Mouse (Mus musculus): ENCODE data around the gene Nktr.

The Nktr gene

DNA sequence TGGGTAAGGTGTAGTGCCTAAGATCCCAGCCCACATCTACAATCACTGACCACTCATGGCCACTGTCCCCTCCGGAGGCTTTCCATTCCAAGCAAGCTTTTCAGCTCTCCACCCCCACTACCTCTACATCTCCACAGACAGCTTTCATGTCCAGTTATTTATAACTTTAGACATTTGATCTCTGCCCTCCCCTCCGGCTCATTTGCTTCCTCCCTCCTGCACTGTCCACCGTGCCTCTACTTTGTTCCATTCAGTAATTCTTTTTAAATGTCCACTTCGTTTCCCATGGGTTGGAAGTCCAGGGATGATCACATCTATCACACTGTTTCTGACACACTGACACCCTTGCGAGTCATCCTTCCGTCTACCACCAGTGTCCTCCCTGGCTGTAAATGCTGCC is 11.2 kb upstream of the Nktr start:
- DNase-seq (ENCODE audit: low read depth, low spot score): no peak

DNA sequence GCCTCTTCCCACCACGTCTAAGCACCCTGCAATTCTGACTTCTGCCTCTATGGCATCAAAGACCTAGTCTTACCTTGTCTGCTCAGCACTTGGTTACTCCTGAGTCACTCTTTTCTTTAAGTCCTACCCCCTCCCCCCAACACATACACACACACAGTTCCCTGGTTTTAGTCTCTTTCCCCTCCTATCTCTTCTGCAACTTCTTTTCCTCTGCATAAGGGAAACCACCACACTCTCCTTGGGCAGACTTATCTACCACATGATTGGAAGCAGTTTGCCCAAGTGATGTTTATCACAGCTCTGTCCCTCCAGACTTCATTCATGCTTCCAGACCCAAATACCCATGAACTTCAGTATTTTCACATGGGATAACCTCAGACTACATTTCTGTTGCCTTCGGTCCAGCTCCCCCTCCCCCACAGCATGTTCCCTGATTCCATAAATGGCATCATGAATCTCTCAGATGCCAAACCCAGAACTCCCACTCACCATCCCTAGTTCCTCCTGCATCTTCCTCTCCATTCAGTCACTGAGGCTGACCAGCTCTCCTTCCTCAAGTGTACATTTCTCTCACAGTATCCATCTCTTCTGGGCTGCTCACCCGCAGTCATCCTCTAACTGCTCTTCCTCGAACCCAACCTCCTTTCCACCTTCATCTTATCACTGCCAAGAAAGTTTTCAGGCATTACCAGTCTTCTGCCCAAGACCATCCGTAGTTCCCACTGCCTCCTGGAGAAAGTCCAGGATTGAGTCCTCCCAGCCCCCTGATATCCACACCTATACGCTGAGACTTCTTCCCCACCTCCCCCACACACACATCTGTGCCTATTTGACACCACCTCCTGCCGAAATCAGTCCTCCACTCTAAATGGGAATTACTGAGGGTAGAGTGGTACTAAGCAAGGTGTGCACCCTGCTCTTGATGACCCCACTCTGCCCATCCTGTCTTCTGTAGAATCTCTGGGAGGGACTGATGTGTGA is 10.2 kb upstream of the Nktr start:
- DNase-seq (ENCODE audit: low read depth, low spot score): no peak

- DNase-seq (ENCODE audit: low read depth, low spot score): peak; percentile 96
Measured at GRCm38 (mm10) chr9:121709898-121710583, 8.9 kb upstream of the Nktr start, which contains the start of gene Ss18l2. Gene Ss18l2 (plus strand): TSS chr9:121710329.

- no peak for DNase-seq (ENCODE audit: low read depth, low spot score)
Measured at GRCm38 (mm10) chr9:121710584-121710975, 8.4 kb upstream of the Nktr start.

DNA sequence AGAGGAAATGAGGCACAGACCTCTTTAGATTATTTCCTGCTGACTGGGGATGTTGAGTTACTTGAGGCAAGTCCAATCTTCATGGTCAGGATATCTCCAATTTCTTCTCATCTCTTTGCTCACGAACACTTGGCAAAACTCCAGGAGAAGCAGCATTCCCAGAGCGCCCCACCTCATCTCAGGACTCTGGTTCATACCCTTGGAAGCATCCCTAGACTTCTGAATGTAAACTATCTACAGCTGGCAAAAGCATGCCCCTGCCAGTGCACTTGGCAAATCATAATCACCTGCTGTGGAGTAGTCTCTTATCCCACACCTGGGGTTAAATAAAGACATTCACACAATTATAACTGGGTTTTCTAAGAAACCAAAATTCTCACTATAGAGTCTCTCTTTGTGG is 1.9 kb upstream of the Nktr start:
- no peak for DNase-seq (ENCODE audit: low read depth, low spot score)

DNA sequence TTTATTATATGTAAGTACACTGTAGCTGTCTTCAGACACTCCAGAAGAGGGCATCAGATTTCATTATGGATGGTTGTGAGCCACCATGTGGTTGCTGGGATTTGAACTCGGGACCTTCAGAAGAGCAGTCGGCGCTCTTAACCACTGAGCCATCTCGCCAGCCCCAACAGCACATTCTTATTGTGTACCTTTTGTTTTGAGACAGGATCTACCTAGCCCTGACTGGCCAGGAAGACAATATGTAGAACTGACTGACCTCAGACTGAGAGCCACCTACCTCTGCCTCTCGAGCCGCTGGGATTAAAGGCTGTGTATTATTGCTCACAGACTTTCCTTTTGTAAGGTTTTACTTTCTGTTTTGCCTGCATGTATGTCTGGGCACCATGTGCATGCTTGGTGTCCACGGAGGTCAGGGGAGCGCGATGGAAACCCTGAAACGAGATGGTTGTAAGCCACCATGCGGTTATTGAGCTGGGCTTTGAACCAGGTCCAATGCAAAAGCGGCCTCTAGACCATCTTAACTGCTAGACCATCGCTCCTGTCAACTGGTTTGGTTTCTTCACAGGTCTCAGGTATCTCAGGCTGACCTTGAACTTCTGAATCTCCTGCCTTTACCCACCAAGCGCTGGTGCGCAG is 781 bp upstream of the Nktr start:
- no peak for DNase-seq (ENCODE audit: low read depth, low spot score)

- no peak for DNase-seq (ENCODE audit: low read depth, low spot score)
Measured at GRCm38 (mm10) chr9:121719347-121720331, 670 bp downstream of the Nktr start.

DNA sequence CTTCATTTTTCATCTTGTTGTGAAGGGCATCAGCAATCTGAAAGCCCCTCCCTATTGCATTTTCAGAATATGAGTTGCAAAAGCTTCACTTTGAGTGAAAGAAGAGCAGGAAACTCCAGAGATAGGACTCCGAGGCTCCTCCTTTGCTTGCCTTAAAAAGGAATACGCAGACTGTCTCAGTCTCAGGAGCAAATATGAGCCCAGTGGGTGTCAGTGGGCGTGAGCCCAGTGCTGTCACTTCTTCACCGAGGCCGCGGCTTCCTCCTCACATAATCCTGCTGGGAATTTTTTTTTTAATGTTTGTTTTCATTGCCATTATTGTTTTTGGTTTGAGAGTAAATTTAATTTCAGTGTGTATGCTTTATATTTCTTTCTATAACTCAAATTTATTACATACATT is 21.5 kb downstream of the Nktr start:
- DNase-seq (ENCODE audit: low read depth, low spot score): no peak

- no peak for DNase-seq (ENCODE audit: low read depth, low spot score)
Measured at GRCm38 (mm10) chr9:121741168-121741567, 22.2 kb downstream of the Nktr start.

DNA sequence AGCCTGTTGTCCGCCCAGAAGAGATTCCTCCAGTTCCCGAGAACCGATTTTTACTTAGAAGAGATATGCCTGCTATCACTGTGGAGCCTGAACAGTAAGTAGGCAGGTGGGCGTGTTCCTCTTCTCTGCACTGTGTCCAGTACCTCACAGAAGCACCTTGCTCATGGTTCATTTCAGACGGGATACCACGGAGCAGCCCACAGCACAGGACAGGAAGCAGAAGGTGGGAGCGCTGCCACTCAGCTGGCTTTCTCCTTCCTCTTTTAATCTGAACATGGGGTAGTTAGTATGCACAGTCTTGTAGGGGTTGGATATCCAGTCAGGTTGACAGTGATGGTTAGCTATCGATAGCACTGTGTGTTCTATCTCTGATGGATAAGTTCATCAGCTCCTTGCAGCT is 25.1 kb downstream of the Nktr start:
- DNase-seq (ENCODE audit: low read depth, low spot score): no peak

DNA sequence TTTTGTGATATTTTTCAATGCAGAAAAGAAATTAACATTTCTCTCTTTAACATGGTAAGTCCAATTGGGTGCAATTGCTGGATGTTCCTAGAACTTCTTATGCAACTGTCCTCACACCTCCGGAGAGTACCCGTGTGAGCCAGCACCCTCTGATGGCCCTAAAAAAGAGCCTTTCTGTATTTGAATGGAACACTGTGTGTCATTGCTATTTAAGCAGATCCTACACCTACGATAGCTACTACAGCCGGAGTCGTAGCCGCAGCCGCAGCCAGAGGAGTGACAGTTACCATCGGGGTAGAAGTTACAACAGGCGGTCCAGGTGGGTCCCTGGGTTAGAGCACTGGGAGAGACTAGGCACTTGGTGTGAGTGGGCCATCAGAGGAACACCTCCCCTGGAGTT is 33.8 kb downstream of the Nktr start:
- no peak for DNase-seq (ENCODE audit: low read depth, low spot score)

- no peak for DNase-seq (ENCODE audit: low read depth, low spot score)
Measured at GRCm38 (mm10) chr9:121754624-121755023, 35.7 kb downstream of the Nktr start.

DNA sequence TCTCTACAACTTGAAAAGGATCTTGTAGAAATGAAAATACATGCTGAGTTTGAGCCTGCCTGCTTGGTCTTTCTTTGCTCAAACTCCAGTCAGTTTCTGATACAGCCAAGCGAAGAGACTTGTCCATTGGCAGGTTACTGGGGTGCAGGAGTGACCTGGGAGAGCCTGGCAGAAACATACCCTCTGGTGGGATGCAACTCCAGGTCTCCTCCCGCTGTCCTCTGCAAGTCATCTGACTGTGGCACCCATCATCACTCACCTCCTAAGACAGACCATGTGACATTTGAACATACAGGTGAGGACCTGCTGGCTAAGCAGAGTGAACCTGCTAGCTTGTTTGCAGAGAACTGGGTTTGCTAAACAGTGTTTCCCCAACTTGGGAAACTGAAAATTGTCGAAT is 37.8 kb downstream of the Nktr start:
- no peak for DNase-seq (ENCODE audit: low read depth, low spot score)

GRCm38 (mm10) chr9:121757432-121757831 is 38.5 kb downstream of the Nktr start:
- DNase-seq (ENCODE audit: low read depth, low spot score): no peak

- DNase-seq (ENCODE audit: low read depth, low spot score): no peak
Measured at GRCm38 (mm10) chr9:121757835-121758814, 39.2 kb downstream of the Nktr start.

GRCm38 (mm10) chr9:121759091-121760081 is 40.4 kb downstream of the Nktr start, which contains the start of gene Zfp651:
Gene Zfp651 (plus strand): TSS chr9:121759330.
- DNase-seq (ENCODE audit: low read depth, low spot score): no peak

DNA sequence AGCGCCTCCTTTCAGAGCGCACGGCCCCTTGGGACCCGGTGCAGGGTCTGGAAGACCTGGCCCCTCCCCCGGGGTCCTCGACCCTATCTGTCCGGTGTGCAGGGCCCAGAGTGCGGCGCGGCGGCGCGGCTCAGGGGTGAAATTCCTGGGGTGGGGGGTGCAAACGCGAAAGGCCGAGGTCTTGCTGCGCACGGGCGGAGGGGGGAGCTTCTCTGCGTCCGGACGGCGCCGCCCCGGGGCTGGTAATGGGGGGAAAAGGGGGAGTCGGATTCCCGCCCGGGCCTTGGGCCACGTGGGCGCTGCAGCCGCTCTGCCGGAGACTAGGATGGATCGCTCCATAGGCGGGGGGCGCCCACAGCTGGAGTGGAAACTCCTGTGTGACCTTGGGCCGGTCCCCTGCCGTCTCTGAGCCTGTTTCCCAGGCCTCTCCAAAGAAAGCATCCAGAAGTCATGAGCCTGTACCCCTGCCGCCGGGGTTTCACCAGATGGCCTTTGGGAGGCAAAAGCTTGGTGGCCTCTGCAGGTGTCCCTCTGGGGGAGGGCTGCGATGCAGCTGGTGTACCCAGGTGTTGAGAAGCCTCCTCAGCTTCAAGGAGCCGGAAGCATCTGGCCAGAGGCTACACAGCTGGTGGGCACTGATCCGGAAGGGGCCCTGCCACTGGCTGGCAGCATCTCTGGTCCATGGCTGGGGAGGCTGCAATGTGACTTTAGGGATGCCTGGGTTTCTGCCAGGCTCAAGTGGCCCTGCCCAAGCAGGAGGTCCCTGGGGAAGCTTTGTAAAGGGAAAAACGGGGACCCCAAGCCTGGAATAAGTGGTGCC is 41.5 kb downstream of the Nktr start:
- no peak for DNase-seq (ENCODE audit: low read depth, low spot score)
